Mouse (Mus musculus) thymus, postnatal 4 days (tissue): Measurements from ENCODE around the gene Gga1.
A peak's percentile ranks its signal among the peaks of the same experiment; 100 is the strongest.

Experiments
- DNase-seq: peaks from one replicate; pipeline ENCODE4 v3.0.0; 2021

Gga1 gene

GRCm38 (mm10) chr15:78876991-78877809, at the start of gene Gga1:
Gene Gga1 (plus strand): TSS chr15:78877190.
- peak; percentile 91 for DNase-seq

GRCm38 (mm10) chr15:78828315-78828714, 48.7 kb upstream of the Gga1 start:
- peak; percentile 76 for DNase-seq

GRCm38 (mm10) chr15:78829636-78830035, 47.4 kb upstream of the Gga1 start:
- no peak for DNase-seq

GRCm38 (mm10) chr15:78830742-78831719, 46.0 kb upstream of the Gga1 start:
- DNase-seq: no peak

GRCm38 (mm10) chr15:78831720-78832657, 45.0 kb upstream of the Gga1 start:
- no peak for DNase-seq

- DNase-seq: no peak
These were observed 44.3 kb upstream of the Gga1 start for GRCm38 (mm10) chr15:78832701-78833123.

- peak; percentile 46 for DNase-seq
These were observed 43.4 kb upstream of the Gga1 start for GRCm38 (mm10) chr15:78833582-78833981.

GRCm38 (mm10) chr15:78834233-78835005, 42.6 kb upstream of the Gga1 start:
- no peak for DNase-seq

GRCm38 (mm10) chr15:78835200-78836085, 41.5 kb upstream of the Gga1 start:
- peak; percentile 52 for DNase-seq

- no peak for DNase-seq
These were observed 40.8 kb upstream of the Gga1 start for GRCm38 (mm10) chr15:78836086-78836621.

- DNase-seq: no peak
These were observed 37.2 kb upstream of the Gga1 start for GRCm38 (mm10) chr15:78839744-78840143.

- DNase-seq: no peak
These were observed 36.7 kb upstream of the Gga1 start for GRCm38 (mm10) chr15:78840241-78840640.

- no peak for DNase-seq
These were observed 36.2 kb upstream of the Gga1 start for GRCm38 (mm10) chr15:78840751-78841150.

- DNase-seq: no peak
These were observed 35.7 kb upstream of the Gga1 start for GRCm38 (mm10) chr15:78841161-78841790.

GRCm38 (mm10) chr15:78842371-78843163, 34.4 kb upstream of the Gga1 start, which contains the start of gene Cdc42ep1:
Gene Cdc42ep1 (plus strand): TSS chr15:78842624.
- peak; percentile 48 for DNase-seq

GRCm38 (mm10) chr15:78843581-78844469, 33.2 kb upstream of the Gga1 start:
- peak; percentile 86 for DNase-seq

- DNase-seq: no peak
These were observed 32.2 kb upstream of the Gga1 start for GRCm38 (mm10) chr15:78844791-78845190.

- no peak for DNase-seq
These were observed 31.7 kb upstream of the Gga1 start for GRCm38 (mm10) chr15:78845321-78845720.
